Mouse (Mus musculus): ENCODE results near the gene Peak1.

- TF ChIP-seq POLR2A (IDR thresholded peaks at IDR 0.05; ENCODE audit: borderline replicate concordance, extremely low read depth, insufficient read depth, insufficient read length, poor library complexity, severe bottlenecking) (no peak), CTCF (IDR thresholded peaks at IDR 0.05; ENCODE audit: borderline replicate concordance, extremely low read depth, insufficient read depth, insufficient read length) (no peak)
These were observed 3.5 kb downstream of the Peak1 start for GRCm38 (mm10) chr9:56414322-56414721.

Measured in brain, embryonic 14.5 days (tissue).